Mouse (Mus musculus): ENCODE data around the gene Npas4. TPM values are rescaled to one million over a fixed set of nuclear protein-coding genes. Genes with fewer than 3 reads are reported as not detected.
"Not testable (repeated sequence)": the region's sequence is repeated elsewhere in the genome, so short reads cannot be mapped to it uniquely, and the experiment has no call there.

Gene Npas4
- polyA plus RNA-seq, 1 experiment from 2014 or later = not detected

GRCm38 (mm10) chr19:5016221-5016742, 26.2 kb upstream of the Npas4 start:
- Histone ChIP-seq H3K27me3 (ENCODE audit: insufficient read depth, poor library complexity, severe bottlenecking) (0 out of 2 replicates have a peak, but pooled peaks cover 3% of the 10 kb centered on the region), H3K4me3 (0 out of 2 replicates have a peak overlapping the region, but pooled peaks have one; percentile 11), H3K9me3 (no peaks in the 10 kb centered on the region), H3K4me1 (replicated peaks) (peaks cover 11% of the 10 kb centered on the region), H3K36me3 (no peaks in the 10 kb centered on the region), H3K27ac (peak overlapping the region; percentile 45; the same call in 1 of the 2 replicates)
- DNase-seq (ENCODE audit: low spot score) = no peak
- WGBS = 45% methylated on average over 10 of the region's 10 CpGs

GRCm38 (mm10) chr19:5014961-5015398, 24.9 kb upstream of the Npas4 start:
- 21% methylated on average over 8 of the region's 8 CpGs for WGBS
- H3K4me1 ChIP-seq (replicated peaks) = peaks cover 11% of the 10 kb centered on the region
- no peaks in the 10 kb centered on the region for H3K36me3 ChIP-seq
- 0 out of 2 replicates have a peak, but pooled peaks cover 3% of the 10 kb centered on the region for H3K27me3 ChIP-seq (ENCODE audit: insufficient read depth, poor library complexity, severe bottlenecking)
- no peak overlapping the region for H3K27ac ChIP-seq
- no peak overlapping the region for H3K4me3 ChIP-seq
- DNase-seq (ENCODE audit: low spot score) = peak; percentile 40
- H3K9me3 ChIP-seq = no peaks in the 10 kb centered on the region

DNA sequence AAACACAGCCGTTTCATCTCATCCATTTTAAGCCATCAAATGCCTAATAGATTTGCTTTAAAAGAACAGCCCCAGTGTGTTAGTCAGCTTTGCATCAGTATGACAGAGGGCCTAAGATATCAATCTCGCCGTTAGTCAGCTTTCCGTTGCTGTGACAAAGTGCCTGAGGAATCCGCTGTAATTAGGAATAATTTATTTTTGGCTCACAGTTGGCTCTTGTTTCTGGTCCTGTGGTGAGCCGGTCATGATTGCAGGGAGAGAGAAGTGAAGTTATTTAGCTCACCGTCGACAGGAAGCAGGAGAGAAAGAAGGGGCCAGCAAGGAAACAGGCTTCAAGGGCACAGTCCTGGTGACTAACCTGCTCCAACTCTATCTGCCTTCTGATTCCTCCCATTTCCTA, 23.0 kb upstream of the Npas4 start:
- Histone ChIP-seq H3K27me3 (ENCODE audit: insufficient read depth, poor library complexity, severe bottlenecking) (0 out of 2 replicates have a peak, but pooled peaks cover 3% of the 10 kb centered on the region), H3K27ac (no peak overlapping the region), H3K4me1 (replicated peaks) (peaks cover 11% of the 10 kb centered on the region), H3K4me3 (no peak overlapping the region), H3K36me3 (no peaks in the 10 kb centered on the region), H3K9me3 (no peaks in the 10 kb centered on the region)
- 78% methylated on average over 8 of the region's 8 CpGs for WGBS
- no peak for DNase-seq (ENCODE audit: low spot score)

DNA sequence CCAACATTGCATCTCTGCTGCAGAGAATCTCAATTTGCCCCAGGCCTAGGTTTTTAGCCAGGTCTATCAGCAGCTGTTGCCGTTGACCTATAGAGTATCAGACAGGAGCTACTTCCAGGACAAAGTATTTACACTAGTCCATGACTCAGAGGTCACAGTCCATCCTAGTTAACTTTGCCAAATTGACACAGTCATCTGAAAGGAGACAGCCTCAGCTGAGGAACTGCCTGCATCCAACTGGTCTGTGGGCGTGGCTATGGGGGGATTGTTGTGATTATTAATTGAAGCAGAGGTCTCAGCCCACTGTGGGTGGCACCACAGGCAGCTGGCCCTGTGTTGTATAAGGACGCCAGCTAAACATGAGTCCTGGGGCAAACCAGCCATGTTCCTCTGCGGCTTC, 14.8 kb upstream of the Npas4 start:
- H3K4me1 ChIP-seq (replicated peaks) = peaks cover 13% of the 10 kb centered on the region
- H3K4me3 ChIP-seq = no peak overlapping the region
- 66% methylated on average over 4 of the region's 4 CpGs for WGBS
- 0 out of 2 replicates have a peak, but pooled peaks cover 9% of the 10 kb centered on the region for H3K9me3 ChIP-seq
- H3K27me3 ChIP-seq (ENCODE audit: insufficient read depth, poor library complexity, severe bottlenecking) = peaks cover 18% of the 10 kb centered on the region; the same call in 1 of the 2 replicates
- no peaks in the 10 kb centered on the region for H3K36me3 ChIP-seq
- H3K27ac ChIP-seq = no peak overlapping the region
- no peak for DNase-seq (ENCODE audit: low spot score)

- not testable (repeated sequence) for H3K4me3 ChIP-seq; H3K36me3 ChIP-seq; DNase-seq (ENCODE audit: low spot score); H3K27ac ChIP-seq; H3K9me3 ChIP-seq
- peaks cover 29% of the 10 kb centered on the region for H3K27me3 ChIP-seq (ENCODE audit: insufficient read depth, poor library complexity, severe bottlenecking)
- peaks cover 13% of the 10 kb centered on the region for H3K4me1 ChIP-seq (replicated peaks)
- WGBS = 64% methylated on average over 2 of the region's 2 CpGs
These were observed 13.5 kb upstream of the Npas4 start for GRCm38 (mm10) chr19:5003644-5004043.

DNA sequence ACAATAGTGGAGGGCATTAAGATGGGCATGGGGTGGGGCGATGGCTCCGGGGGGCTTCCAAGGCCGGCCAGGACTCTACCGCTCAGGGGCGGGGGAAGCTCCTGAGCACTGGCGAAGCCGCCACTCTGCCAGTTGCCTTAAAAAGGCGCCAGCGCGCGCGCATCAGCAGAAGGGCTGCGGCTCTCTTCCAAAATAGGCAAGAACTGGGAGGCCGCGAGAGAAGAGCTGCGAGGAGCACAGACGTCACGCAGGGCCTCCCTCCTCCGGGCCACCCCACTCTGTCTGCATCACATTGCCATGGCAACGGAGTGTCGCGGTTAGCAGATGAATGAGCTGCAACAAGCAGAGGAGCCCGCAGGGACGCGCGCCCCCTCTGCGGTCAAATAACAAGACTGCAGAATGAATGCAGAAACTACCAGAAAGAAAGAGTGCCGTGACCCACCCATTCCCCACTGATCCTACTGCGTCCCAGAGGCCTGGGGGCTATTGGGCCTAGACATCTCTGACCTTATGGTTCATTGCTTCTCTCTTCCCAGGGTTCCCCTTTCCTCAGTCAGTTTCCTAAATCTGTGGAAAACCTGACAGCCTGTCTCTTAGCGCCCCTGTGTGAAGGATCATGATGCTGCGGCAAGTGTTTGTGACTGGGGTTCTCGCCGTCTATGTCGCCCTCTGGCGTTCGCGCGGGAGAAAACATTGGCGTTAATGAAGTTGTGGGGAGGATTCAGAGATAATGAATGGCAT, 11.7 kb upstream of the Npas4 start:
- Histone ChIP-seq H3K9me3 (0 out of 2 replicates have a peak, but pooled peaks cover 9% of the 10 kb centered on the region), H3K27me3 (ENCODE audit: insufficient read depth, poor library complexity, severe bottlenecking) (peaks cover 38% of the 10 kb centered on the region), H3K27ac (peak overlapping the region; percentile 80), H3K4me3 (peak overlapping the region; percentile 50), H3K36me3 (no peaks in the 10 kb centered on the region), H3K4me1 (replicated peaks) (peaks cover 13% of the 10 kb centered on the region)
- WGBS = under 1% methylated on average over 39 of the region's 39 CpGs
- peak; percentile 88 for DNase-seq (ENCODE audit: low spot score)

DNA sequence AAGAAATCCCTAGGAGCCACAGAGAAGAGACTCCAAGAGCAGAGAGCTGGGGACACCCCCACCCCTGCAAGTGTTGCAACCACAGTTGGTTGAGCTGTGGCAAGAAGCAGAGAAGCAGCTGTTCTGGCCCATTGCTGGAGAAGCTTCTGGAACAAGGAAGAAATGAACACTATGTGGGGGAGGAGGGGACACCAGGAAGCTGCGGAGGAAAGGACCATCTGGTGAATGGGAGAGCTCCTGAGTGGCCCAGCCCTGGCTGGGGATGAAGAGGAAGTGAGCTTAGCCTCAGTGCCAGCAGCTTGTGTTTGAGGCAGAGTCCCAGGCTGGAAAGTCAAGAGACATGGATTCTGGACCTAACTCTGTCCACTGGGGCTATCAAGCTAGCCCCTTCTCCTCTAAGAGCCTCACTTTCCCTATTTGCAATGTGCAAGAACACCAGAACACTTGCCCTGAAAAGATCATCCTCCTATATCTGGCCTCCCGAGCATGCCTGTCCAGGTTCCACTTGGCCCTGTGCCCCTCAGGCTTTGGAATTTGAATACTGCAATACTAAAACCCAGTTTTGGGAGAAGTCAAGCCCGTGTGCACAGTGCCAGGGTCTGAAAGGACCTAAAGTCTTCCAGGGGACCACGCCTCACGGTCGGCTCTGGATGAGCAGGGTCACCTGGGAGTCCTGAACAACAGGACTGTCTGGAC, 9.5 kb upstream of the Npas4 start:
- WGBS = 82% methylated on average over 6 of the region's 6 CpGs
- no peak overlapping the region for H3K27ac ChIP-seq
- H3K4me1 ChIP-seq (replicated peaks) = peaks cover 13% of the 10 kb centered on the region
- H3K4me3 ChIP-seq = no peak overlapping the region
- DNase-seq (ENCODE audit: low spot score) = no peak
- no peaks in the 10 kb centered on the region for H3K36me3 ChIP-seq
- peaks cover 41% of the 10 kb centered on the region for H3K27me3 ChIP-seq (ENCODE audit: insufficient read depth, poor library complexity, severe bottlenecking)
- no peaks in the 10 kb centered on the region for H3K9me3 ChIP-seq

- Histone ChIP-seq H3K4me3 (no peak overlapping the region), H3K4me1 (replicated peaks) (peaks cover 14% of the 10 kb centered on the region), H3K36me3 (no peaks in the 10 kb centered on the region), H3K27me3 (ENCODE audit: insufficient read depth, poor library complexity, severe bottlenecking) (peaks cover 69% of the 10 kb centered on the region), H3K9me3 (no peaks in the 10 kb centered on the region), H3K27ac (no peak overlapping the region)
- DNase-seq (ENCODE audit: low spot score) = no peak
- WGBS = 66% methylated on average over 5 of the region's 5 CpGs
These were observed 3.9 kb upstream of the Npas4 start for GRCm38 (mm10) chr19:4994043-4994442.

- H3K4me3 ChIP-seq = no peak overlapping the region
- peaks cover 75% of the 10 kb centered on the region for H3K27me3 ChIP-seq (ENCODE audit: insufficient read depth, poor library complexity, severe bottlenecking)
- peaks cover 14% of the 10 kb centered on the region for H3K4me1 ChIP-seq (replicated peaks)
- no peak for DNase-seq (ENCODE audit: low spot score)
- H3K27ac ChIP-seq = no peak overlapping the region
- no peaks in the 10 kb centered on the region for H3K9me3 ChIP-seq
- no peaks in the 10 kb centered on the region for H3K36me3 ChIP-seq
- WGBS = 7% methylated on average over 9 of the region's 9 CpGs
These were observed 2.8 kb upstream of the Npas4 start for GRCm38 (mm10) chr19:4992904-4993303.

DNA sequence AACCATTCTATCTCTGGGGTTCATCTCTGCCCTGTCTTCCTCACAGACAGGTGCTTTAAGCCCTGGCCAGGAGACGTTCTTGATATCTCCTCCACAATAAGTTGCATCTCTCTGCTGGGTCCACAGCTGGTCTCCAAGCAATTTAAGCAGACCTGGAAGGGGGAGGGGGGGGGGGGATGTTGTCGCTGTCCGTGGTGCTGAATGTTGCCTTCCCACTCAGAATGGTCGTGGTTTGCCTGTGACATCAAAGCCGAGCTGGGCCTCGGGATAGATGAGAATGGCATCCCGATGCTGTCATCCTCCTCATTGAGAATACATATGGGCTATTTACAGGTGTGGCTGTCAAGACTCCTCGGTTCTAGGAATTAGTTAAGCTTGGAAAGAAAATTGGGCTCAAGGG, 2.3 kb upstream of the Npas4 start:
- Histone ChIP-seq H3K4me3 (no peak overlapping the region), H3K9me3 (no peaks in the 10 kb centered on the region), H3K36me3 (no peaks in the 10 kb centered on the region), H3K4me1 (replicated peaks) (peaks cover 14% of the 10 kb centered on the region), H3K27me3 (ENCODE audit: insufficient read depth, poor library complexity, severe bottlenecking) (peaks cover 75% of the 10 kb centered on the region), H3K27ac (no peak overlapping the region)
- DNase-seq (ENCODE audit: low spot score) = peak; percentile 29
- 20% methylated on average over 8 of the region's 8 CpGs for WGBS

DNA sequence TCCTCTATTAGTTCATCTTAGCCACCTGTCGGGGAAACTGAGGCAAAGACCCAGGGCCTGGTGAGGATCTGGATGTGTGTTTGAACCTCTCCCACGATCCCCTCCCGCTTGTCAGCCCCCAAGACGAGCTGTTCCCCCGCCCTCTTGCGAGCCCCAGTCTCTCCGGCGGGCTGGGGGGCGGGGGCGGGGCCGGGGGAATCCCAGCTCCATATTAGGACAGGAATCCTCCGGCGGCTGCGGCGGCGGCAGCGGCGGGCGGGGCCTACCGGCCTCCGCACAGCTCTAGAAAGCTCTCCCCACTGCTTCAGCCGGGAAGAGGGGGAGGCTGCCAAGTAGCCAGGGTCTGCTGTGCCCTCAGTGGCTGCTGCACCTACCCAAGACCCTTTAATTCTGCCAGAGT, 600 bp upstream of the Npas4 start:
- Histone ChIP-seq H3K4me3 (peak overlapping the region; percentile 47), H3K9me3 (no peaks in the 10 kb centered on the region), H3K27ac (no peak overlapping the region), H3K36me3 (no peaks in the 10 kb centered on the region), H3K4me1 (replicated peaks) (peaks cover 14% of the 10 kb centered on the region), H3K27me3 (ENCODE audit: insufficient read depth, poor library complexity, severe bottlenecking) (peaks cover 88% of the 10 kb centered on the region)
- DNase-seq (ENCODE audit: low spot score) = no peak
- 2% methylated on average over 21 of the region's 22 CpGs for WGBS

DNA sequence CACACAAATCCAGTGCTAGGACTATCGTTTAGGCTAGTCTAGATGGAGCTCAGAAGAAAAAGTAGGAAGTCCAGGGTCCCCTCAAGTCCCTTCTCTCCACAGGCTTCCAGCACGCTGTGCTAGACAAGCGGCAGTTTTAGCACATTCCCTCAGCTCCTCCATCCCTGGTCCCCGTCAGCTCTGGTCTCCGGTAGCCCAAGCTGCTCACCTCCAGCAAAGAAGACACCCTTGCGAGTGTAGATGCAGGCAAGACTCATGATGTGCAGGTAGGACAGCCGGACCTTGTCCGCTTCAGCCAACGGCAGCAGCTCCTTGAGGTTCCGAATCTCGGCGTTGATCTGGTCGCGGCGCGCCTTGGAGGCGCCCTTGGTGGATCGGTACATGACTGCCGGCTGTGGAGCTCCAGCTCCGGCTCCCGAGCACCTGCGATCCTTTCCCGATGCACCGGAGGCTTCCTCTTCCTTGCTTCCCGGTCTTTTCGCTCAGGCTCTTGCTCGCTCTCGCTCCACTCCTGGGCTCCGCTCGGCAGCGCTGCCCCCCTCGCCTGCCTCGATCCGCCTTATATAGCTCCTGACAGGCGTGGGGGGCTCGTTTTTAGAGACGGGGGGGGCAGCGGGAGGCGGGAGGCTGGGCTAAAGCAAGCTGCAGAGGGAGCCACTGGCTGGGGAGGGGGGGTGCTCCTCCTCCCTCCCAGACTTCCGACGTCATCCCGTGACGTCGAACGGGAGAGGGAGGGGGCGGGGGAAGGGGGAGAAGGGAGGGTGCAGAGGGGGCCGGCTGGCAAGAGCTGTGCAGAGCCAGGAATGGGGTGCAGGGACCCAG, 471 bp downstream of the Npas4 start:
- 17% methylated on average over 47 of the region's 47 CpGs for WGBS
- H3K27me3 ChIP-seq (ENCODE audit: insufficient read depth, poor library complexity, severe bottlenecking) = peaks cover 95% of the 10 kb centered on the region
- peak overlapping the region; percentile 47 for H3K4me3 ChIP-seq
- H3K4me1 ChIP-seq (replicated peaks) = peaks cover 14% of the 10 kb centered on the region
- no peaks in the 10 kb centered on the region for H3K36me3 ChIP-seq
- H3K27ac ChIP-seq = no peak overlapping the region
- DNase-seq (ENCODE audit: low spot score) = no peak
- H3K9me3 ChIP-seq = no peaks in the 10 kb centered on the region
